Mouse (Mus musculus): ENCODE measurements around the gene Ocel1. TPM values are rescaled to one million over a fixed set of nuclear protein-coding genes. Genes with fewer than 3 reads are reported as not detected.

Gene Ocel1
- total and polyA plus RNA-seq, 3 experiments, result 8.0 to 15.2 (median 12.4) TPM

- Histone ChIP-seq H3K4me3 (no peak overlapping the region), H3K4me1 (ENCODE audit: control insufficient read depth, insufficient read depth, low read length) (peaks cover 5% of the 10 kb centered on the region), H3K9ac (ENCODE audit: low read depth, low read length) (no peak overlapping the region), H3K27me3 (ENCODE audit: control insufficient read depth, insufficient read depth, low read length) (no peaks in the 10 kb centered on the region), H3K36me3 (ENCODE audit: control insufficient read depth, insufficient read depth, low read length) (no peaks in the 10 kb centered on the region), H3K27ac (no peak overlapping the region), H3K79me2 (replicated peaks; ENCODE audit: control insufficient read depth, insufficient read depth, low read length) (no peaks in the 10 kb centered on the region)
- intact Hi-C loops (cut with DNase I), result no loop called here
- TF ChIP-seq POLR2A (IDR thresholded peaks at IDR 0.05; ENCODE audit: insufficient read depth, low read depth, low read length) (no peak), CTCF (IDR thresholded peaks at IDR 0.05) (no peak), EP300 (IDR thresholded peaks at IDR 0.05; ENCODE audit: insufficient read depth, low read depth, low read length) (no peak)
- DNase-seq, result peak in 1 of 2 experiments; percentile 14
- WGBS, result 67% methylated on average over 6 of the region's 6 CpGs
These were observed 32.2 kb downstream of the Ocel1 start for GRCm38 (mm10) chr8:71403107-71403885.

- H3K4me1 ChIP-seq (ENCODE audit: control insufficient read depth, insufficient read depth, low read length), result peaks cover 5% of the 10 kb centered on the region
- H3K4me3 ChIP-seq, result no peak overlapping the region
- TF ChIP-seq POLR2A (IDR thresholded peaks at IDR 0.05; ENCODE audit: insufficient read depth, low read depth, low read length) (no peak), CTCF (IDR thresholded peaks at IDR 0.05) (no peak), EP300 (IDR thresholded peaks at IDR 0.05; ENCODE audit: insufficient read depth, low read depth, low read length) (no peak)
- H3K27me3 ChIP-seq (ENCODE audit: control insufficient read depth, insufficient read depth, low read length), result no peaks in the 10 kb centered on the region
- H3K27ac ChIP-seq, result no peak overlapping the region
- DNase-seq, result peak in 1 of 2 experiments; percentile 13
- 77% methylated on average over 8 of the region's 8 CpGs for WGBS
- intact Hi-C loops (cut with DNase I), result no loop called here
- no peak overlapping the region for H3K9ac ChIP-seq (ENCODE audit: low read depth, low read length)
- no peaks in the 10 kb centered on the region for H3K36me3 ChIP-seq (ENCODE audit: control insufficient read depth, insufficient read depth, low read length)
- no peaks in the 10 kb centered on the region for H3K79me2 ChIP-seq (replicated peaks; ENCODE audit: control insufficient read depth, insufficient read depth, low read length)
These were observed 32.9 kb downstream of the Ocel1 start for GRCm38 (mm10) chr8:71404011-71404410.

- TF ChIP-seq EP300 (IDR thresholded peaks at IDR 0.05; ENCODE audit: insufficient read depth, low read depth, low read length) (no peak), POLR2A (IDR thresholded peaks at IDR 0.05; ENCODE audit: insufficient read depth, low read depth, low read length) (no peak), CTCF (IDR thresholded peaks at IDR 0.05) (no peak)
- intact Hi-C loops (cut with DNase I), result no loop called here
- H3K9ac ChIP-seq (ENCODE audit: low read depth, low read length), result no peak overlapping the region
- WGBS, result 76% methylated on average over 9 of the region's 9 CpGs
- H3K27me3 ChIP-seq (ENCODE audit: control insufficient read depth, insufficient read depth, low read length), result no peaks in the 10 kb centered on the region
- H3K4me1 ChIP-seq (ENCODE audit: control insufficient read depth, insufficient read depth, low read length), result peaks cover 5% of the 10 kb centered on the region
- no peaks in the 10 kb centered on the region for H3K36me3 ChIP-seq (ENCODE audit: control insufficient read depth, insufficient read depth, low read length)
- H3K79me2 ChIP-seq (replicated peaks; ENCODE audit: control insufficient read depth, insufficient read depth, low read length), result no peaks in the 10 kb centered on the region
- DNase-seq, result peak in 1 of 2 experiments; percentile 21
- no peak overlapping the region for H3K27ac ChIP-seq
- no peak overlapping the region for H3K4me3 ChIP-seq
These were observed 33.9 kb downstream of the Ocel1 start for GRCm38 (mm10) chr8:71404951-71405351.

- H3K27ac ChIP-seq, result peak within 1 kb of the TSS; percentile 29
- peaks cover 5% of the 10 kb centered on the region for H3K4me1 ChIP-seq (ENCODE audit: control insufficient read depth, insufficient read depth, low read length)
- H3K27me3 ChIP-seq (ENCODE audit: control insufficient read depth, insufficient read depth, low read length), result no peaks in the 10 kb centered on the region
- intact Hi-C loops (cut with DNase I), result loop anchor here (1.0 to 2.0 kb wide), 2 partner anchors 34 to 65 kb away; partner anchors contain the start of gene Ocel1
- H3K36me3 ChIP-seq (ENCODE audit: control insufficient read depth, insufficient read depth, low read length), result no peaks in the 10 kb centered on the region
- DNase-seq, result peak; percentile 94 to 99
- TF ChIP-seq CTCF (IDR thresholded peaks at IDR 0.05) (peak; percentile 87), POLR2A (IDR thresholded peaks at IDR 0.05; ENCODE audit: insufficient read depth, low read depth, low read length) (peak; percentile 81), EP300 (IDR thresholded peaks at IDR 0.05; ENCODE audit: insufficient read depth, low read depth, low read length) (peak; percentile 40; the same call in 1 of the 2 replicates)
- peak within 1 kb of the TSS; percentile 49 for H3K9ac ChIP-seq (ENCODE audit: low read depth, low read length)
- H3K79me2 ChIP-seq (replicated peaks; ENCODE audit: control insufficient read depth, insufficient read depth, low read length), result no peaks in the 10 kb centered on the region
- 11% methylated on average over 33 of the region's 33 CpGs for WGBS
- peak within 1 kb of the TSS; percentile 48 for H3K4me3 ChIP-seq
These were observed 34.5 kb downstream of the Ocel1 start, which contains the start of gene Ankle1 for GRCm38 (mm10) chr8:71405401-71406098. Gene Ankle1 (plus strand): TSS chr8:71406010.

DNA sequence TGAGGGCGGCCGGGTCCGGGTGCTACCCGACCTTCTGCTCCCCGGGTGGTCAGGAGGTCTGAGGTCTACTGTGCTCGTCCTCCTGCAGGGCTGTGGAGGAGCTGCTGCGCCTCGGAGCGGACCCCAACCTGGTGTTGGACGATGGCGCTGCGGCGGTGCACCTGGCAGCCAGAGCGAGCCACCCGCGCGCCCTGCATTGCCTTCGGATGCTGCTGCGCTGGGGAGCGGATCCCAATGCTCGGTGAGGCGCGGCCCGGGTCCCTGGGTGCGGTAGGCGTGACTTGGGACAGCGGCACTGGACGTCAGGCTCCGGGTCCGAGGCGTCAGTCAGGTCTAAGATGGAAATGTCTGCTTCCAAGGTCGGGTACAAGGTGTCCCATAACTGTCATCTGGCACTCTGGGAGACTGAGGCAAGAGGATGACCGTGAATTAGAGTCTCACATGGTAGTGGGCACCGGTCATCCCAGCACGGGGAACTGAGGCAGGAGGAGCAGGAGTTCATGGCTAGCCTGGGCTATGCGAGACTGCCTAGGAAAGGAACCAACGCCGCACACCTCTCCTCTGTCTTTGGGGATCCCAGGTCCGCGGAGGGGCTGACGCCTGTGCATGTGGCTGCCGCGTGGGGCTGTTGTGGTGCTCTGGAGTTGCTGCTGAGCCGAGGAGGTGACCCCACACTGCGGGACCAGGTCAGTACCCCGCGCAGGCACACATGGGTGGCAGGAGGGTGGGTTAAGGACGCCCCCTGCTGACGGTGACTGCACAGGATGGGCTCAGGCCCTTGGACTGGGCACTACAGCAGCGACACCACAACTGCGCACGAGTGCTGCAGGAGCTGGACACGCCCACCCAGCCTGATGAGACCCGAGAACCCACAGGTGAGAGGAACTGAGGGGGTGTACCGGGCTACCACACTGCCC is 35.3 kb downstream of the Ocel1 start:
- no peak overlapping the region for H3K27ac ChIP-seq
- TF ChIP-seq EP300 (IDR thresholded peaks at IDR 0.05; ENCODE audit: insufficient read depth, low read depth, low read length) (0 out of 2 replicates have a peak, but pooled peaks have one; percentile 45), POLR2A (IDR thresholded peaks at IDR 0.05; ENCODE audit: insufficient read depth, low read depth, low read length) (no peak), CTCF (IDR thresholded peaks at IDR 0.05) (peak; percentile 80)
- WGBS, result under 1% methylated on average over 55 of the region's 55 CpGs
- H3K36me3 ChIP-seq (ENCODE audit: control insufficient read depth, insufficient read depth, low read length), result no peaks in the 10 kb centered on the region
- peak; percentile 61 to 75 for DNase-seq
- peak overlapping the region; percentile 48 for H3K4me3 ChIP-seq
- peaks cover 5% of the 10 kb centered on the region for H3K4me1 ChIP-seq (ENCODE audit: control insufficient read depth, insufficient read depth, low read length)
- no peaks in the 10 kb centered on the region for H3K79me2 ChIP-seq (replicated peaks; ENCODE audit: control insufficient read depth, insufficient read depth, low read length)
- intact Hi-C loops (cut with DNase I), result loop anchor here (1.0 to 2.0 kb wide), 2 partner anchors 35 to 66 kb away; partner anchors contain the start of gene Ocel1
- no peak overlapping the region; the same call in 1 of the 2 replicates for H3K9ac ChIP-seq (ENCODE audit: low read depth, low read length)
- no peaks in the 10 kb centered on the region for H3K27me3 ChIP-seq (ENCODE audit: control insufficient read depth, insufficient read depth, low read length)

Measured in heart, adult 2 months (tissue).